Mouse (Mus musculus) gastrocnemius, postnatal 36 days (tissue): ENCODE measurements around the gene Slc4a5. TPM values are rescaled to one million over a fixed set of nuclear protein-coding genes. Genes with fewer than 3 reads are reported as not detected.

ENCODE experiments used
- DNase-seq, 2 experiments: peaks; one replicate each; pipeline ENCODE4 v3.0.0; 2022
- intact Hi-C: fragments of 180-260 bp; cut with DNase I; formaldehyde crosslinking; loops from one replicate; pipeline ENCODE4 v1.15.1; 2025
- long read RNA-seq, 2 experiments: library from polyadenylated mRNA; stranded (forward); transcript quantifications; one replicate each; pipeline ENCODE4 v2.0.0; 2021
- total RNA-seq, 2 experiments: library from RNA; stranded (reverse); gene quantifications; 2 replicates each; pipeline ENCODE4 v1.2.3; 2021

Slc4a5 gene
- total RNA-seq: not detected
- long read RNA-seq, experiment 1: 0 reads
- long read RNA-seq, experiment 2: 0 reads

DNA sequence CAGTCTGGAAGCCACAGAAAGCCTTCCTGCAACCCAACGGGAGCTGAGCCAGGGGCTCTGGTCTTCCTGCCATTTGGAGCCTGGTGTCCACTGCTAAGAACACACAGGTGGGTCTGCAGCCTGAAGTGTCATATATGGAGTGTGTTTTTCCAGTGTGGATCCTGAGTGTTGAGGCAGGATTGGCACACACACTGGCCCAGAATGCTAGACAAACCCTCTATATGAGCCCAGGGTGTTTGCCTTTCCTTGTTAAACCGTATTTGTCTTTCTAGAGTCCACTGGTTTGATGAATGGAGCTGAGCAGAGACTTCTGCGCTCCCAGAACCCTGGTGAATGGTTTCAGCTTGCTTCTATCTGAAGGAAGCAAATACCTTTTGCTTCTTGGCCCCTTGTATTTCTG is at the start of gene Slc4a5:
Gene Slc4a5 (plus strand): TSS at position 15 of the 400 bp plus-strand sequence.
- intact Hi-C loops: no loop called here
- DNase-seq: no peak

- no peak for DNase-seq
- intact Hi-C loops: no loop called here
Observed at GRCm38 (mm10) chr6:83169872-83170271, 49.8 kb upstream of the Slc4a5 start.

DNA sequence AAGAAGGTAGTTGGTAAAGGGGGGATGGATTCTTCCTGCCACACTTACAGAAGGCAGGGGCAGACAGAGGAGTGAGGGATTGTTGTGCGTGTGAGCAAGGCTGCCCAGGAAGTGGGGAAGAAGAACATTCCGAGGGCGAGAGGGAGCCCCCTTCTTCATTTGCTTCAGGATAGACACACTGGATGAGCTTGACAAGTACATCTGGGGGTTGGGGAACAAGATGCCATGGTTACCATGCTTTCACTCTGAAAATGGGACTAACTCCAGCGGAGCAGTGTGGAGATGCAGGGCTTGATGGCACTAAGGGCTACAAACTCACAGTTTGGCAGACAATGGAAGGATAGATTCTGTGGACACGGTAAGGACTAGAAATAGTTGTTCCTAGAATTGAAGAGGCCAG is 48.6 kb upstream of the Slc4a5 start:
- intact Hi-C loops: no loop called here
- DNase-seq: no peak

DNA sequence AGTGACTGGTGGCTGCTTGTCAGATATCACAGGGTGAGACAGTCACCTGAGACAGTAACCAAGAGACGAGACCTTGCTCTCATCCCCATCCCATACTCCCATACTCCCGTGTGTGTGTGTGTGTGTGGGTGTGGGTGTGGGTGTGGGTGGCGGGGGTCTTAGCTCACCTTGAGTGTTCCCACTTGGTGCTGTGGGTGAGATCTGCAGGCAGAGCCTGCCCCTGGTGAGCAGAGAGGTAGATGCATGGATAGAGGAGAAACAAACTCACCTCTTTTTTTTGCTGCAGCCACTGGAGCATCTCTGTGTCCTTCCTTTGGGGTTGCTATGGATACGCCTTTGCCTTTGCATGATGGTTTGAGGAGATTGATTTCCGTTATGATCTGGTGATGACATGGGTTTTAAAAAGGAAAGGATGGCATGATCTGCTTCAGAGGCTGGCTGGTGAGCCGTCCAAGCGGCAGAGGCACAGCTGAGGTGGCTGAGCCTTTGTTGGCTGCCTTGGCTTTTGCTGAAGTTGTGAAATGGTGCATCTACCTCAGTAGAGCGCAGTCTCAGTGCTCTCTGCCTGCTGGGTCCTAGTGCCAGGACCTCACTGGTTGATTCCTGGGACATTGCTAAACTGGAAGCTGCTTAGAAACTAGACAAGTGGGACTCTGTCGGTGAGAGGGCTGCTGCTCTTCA is 47.2 kb upstream of the Slc4a5 start:
- DNase-seq: no peak
- intact Hi-C loops: no loop called here

DNA sequence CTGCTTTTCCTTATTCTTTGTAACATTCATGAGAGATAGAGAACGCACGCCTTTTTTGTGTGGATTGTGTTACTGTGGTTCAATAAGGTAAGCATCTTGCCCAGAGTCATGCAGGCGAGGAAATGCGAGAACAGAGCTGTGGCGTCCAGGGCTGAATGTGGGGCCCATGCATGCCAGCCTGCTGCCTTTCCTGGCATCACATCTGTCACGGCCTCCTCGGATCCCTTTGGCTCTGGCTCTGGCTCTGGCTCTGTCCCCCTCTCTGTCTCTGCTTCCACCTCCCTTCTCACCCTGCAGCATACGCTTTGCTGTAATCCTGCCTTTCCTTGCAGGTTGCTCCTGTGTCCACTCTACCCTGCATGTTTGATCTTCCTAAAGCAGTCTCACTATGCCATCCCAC is 43.6 kb upstream of the Slc4a5 start:
- peak; percentile 34 to 44 for DNase-seq
- intact Hi-C loops: no loop called here

DNA sequence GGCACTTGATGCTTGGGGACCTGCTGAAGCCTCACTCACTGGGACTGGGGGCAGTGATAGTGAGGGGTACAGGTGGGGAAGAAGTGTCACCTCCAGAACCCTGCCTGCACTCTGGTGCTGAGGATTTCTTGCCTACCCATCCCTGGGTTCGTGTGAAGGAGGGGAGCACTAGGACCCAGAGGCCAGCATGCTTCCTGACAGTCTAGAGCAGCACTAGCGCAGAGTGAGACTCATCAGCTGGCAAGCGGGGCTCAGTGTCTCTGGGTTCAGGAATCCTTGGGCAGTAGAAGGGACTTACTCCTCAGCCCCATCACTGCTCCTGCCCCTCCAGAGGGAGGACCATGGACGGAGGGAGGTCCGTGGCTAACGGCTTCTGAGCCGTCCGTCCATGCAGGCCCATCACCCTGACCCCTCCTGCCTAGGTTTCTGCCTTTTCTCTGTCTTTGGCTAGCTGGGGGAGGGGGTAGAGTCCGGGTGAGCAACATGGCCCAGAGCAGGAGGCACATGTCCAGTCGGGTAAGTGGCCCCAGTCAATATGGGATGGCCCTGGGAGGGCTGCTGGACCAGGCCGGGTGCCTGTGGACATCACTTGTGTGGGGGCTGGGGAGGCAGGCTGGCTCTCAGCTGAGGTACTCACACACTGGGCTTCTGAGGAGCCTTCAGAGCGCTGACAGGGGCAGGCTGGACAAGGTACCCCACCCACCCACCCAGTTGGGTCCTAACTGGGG is 40.1 kb upstream of the Slc4a5 start:
- no peak for DNase-seq
- intact Hi-C loops: no loop called here

- intact Hi-C loops: no loop called here
- no peak for DNase-seq
Observed at GRCm38 (mm10) chr6:83180605-83181004, 39.0 kb upstream of the Slc4a5 start.

DNA sequence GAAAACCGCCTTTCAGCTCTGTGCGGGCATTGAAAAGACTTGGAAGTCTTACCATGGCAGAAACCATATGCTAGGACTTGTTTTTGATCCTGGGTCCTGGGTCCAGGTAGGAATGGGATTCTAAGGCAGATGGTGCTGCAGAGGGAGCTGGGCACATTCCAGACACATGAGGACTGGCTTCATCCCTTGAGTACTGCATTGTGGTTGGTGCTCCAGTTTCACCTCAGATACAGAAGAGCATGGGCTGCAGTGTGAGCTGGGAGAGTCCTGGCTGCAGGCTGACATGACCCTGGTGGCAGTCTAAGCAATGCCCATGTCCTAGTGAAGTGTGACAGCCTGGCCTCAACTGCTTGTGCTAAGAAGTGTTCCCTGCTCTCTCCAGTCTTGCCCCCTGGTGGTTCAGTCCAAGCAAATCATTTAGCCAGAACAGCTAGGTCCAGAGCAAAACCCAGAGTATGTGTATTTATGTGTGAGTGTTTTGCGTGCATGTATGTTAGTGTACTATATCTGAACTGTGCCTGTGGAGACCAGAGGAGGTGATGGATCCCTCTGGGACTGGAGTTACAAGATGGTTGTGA is 34.7 kb upstream of the Slc4a5 start:
- intact Hi-C loops: no loop called here
- DNase-seq: no peak

DNA sequence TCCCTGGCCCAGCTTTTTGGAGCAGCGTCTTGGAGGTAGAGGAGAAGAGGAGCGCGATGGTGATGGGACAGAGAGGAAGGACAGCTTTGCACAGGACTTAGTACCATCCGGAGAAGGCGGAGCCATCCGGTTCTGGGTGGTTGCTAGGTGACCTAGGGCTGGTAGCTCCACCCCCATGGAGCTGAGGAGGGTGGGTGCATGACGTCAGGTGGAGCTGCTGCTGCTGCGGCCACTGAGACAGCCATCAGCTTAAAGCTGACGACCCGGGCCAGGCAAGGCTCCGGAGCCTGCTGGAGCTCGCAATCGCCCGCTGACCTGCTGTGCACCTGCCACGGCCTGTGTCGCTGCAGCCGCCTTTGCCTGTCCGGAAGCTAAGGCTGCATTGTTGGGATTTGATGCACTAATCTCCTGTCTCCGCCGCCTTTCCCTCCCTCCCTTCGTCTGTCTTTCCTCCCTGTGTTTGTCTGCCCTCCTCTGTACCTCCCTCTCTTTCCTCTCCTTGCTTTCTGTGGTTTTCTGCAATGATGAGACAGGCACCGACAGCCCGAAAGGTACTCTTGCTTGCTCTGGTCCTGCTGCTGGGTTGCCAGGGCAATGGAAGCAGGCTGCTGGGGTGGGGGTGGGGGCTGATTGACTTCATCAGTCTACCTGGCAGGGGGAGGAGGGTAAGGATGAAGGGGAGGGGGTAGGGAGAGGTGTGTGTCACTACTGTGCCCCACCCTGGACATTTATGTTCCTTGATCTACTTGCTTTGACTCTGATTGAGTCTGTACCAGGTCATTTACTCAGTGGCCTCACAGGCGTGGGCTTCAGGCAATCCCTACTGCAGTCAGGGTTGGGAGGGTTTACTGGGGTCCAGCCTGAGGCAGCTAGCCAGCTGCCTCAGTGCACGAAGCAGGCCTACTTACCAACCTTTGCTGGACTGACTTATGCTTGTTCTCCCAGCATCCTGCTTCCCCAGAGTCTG is 33.5 kb upstream of the Slc4a5 start:
- DNase-seq: peak in 1 of 2 experiments; percentile 28
- intact Hi-C loops: no loop called here

DNA sequence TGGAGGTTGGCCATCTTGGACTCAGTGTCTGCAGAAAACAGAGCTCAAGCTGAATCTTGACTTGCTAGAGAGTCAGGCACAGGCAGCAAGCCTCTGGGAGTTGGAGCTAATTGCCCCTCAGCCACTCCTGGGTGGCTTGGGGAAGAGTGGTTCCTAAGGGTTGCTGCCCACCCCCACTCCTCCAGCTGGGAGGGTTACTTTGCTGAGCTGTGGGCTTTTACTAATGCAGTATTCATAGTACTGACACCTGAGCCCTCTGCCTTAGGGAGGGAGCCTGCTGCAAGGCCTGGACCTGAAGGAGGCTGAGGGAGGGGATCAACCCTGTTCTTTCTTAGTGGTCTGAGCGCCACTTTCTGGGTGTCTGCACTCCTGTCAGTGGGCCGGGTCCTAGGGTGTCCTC is 32.7 kb upstream of the Slc4a5 start:
- DNase-seq: no peak

GRCm38 (mm10) chr6:83193571-83193970 is 26.1 kb upstream of the Slc4a5 start:
- intact Hi-C loops: no loop called here
- no peak for DNase-seq

More for the DNA sequence above, 32.7 kb upstream of the Slc4a5 start:
- intact Hi-C loops: no loop called here

- intact Hi-C loops: no loop called here
- DNase-seq: no peak
Observed at GRCm38 (mm10) chr6:83197345-83198004, 22.2 kb upstream of the Slc4a5 start.

GRCm38 (mm10) chr6:83203320-83203719 is 16.3 kb upstream of the Slc4a5 start:
- intact Hi-C loops: no loop called here
- no peak for DNase-seq

DNA sequence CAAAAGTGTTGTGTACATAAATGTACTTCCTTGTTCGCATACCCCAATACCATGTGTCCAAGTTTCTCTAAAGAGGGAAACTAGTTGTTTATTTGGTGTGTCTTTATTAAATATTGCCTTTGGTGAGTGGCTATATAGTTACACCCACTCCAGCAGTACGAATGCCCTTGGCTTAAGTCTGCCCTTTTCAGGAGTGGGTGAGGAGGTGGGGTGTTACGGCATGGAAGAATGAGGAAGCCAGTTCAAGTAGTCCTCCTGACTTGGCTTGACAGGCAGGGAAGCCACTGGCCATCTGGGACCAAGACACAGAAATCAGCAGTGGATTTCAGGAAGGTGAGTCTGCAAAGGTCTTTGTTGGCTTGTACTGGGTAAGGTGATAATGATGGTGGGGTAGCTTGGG is 13.8 kb upstream of the Slc4a5 start:
- intact Hi-C loops: no loop called here
- DNase-seq: no peak

DNA sequence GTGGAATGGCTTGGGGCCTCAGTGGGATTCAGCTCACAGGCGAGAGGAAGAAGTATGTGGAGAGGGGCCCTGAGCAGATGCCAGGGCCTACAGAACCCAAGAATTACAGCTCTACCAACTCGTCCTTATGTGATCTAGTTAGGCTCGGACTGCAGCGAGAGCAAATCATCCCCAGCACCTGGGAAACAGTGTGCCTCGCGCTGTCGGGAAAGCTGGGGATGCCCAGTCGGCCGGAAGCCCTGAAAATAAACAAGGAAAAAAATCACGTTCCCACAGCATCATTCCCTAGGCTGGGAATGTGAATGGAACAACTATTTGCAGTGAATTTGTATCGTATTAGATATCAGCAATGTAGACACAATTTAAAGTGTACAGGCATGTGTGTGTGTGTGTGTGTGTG is 13.3 kb upstream of the Slc4a5 start:
- intact Hi-C loops: no loop called here
- DNase-seq: no peak

DNA sequence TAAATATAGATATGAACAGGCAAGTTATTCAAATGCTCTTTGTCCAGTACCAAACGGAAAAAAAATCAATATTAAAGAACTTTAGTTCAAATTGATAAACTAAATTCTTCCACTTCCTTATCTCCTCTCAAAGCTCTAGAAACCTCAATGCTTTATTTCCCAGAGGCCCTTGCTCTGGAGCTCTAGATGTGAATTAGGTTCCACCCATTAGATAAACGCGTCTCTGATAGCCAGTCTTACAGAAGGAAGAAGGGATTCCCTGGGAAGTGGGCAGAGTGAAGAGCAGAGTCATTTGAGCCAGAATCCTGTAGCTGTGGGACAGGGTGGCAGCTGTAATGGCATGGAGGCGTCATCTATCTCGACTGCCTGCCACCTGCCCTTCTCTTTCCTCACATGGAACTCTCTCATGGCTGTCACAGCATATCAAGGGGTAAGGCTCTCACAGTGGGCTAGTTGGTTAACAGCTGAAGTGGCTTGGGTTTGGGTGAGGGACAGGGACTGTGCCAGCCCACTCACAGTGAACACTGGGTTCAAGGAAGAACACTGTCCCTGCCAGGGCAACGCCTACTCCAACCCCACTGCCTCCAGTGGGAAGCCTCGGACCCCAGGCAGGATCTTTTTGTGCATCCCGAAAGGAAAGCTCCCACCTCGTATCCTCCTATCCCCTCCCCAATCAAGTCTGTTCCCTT is 12.1 kb upstream of the Slc4a5 start:
- no peak for DNase-seq
- intact Hi-C loops: no loop called here

GRCm38 (mm10) chr6:83208050-83208400 is 11.6 kb upstream of the Slc4a5 start:
- intact Hi-C loops: no loop called here

DNA sequence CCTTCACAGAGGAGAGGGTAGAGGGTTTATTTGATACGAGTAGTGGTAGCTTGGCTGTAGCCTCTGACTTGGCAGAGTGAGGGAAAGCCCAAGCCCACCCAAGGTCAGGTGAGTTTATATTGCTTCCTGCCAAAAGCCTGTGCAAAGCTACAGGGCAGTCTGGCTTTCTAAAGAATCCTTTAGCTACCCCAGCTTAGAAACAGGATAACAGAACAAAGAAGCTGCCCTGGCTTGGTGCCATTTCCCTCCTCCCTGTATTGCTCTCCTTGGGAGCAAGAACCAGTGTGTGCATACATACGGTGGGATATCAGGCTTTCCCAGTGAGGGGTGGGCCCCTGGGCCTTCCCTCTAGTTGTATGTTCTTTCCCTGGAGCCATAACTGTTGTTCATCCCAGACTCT is 9.1 kb upstream of the Slc4a5 start:
- no peak for DNase-seq
- intact Hi-C loops: loop anchor here (5.0 kb wide), 1 partner anchor 67 kb away; no protein-coding TSS in a partner anchor

More at GRCm38 (mm10) chr6:83208050-83208400, 11.6 kb upstream of the Slc4a5 start:
- no peak for DNase-seq

DNA sequence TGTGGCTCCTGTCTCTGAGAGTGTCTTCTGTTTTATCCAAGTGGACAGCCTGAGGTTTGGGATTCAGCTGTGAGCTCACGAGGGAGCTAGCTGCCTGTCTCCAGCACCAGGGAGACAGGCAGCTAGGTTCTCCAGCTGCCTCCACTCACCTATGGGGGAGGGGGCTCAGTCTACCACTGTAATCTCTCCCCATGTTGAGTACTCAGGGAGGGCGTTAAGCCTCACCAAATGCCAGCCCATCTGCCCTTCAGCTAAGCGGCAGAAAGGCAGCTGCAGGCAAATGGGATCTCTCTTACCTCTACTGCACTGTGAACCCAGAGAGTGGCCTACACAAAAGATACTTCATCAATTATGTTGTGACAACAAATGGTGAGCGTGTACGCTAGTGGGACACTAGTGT is 8.1 kb upstream of the Slc4a5 start:
- DNase-seq: no peak
- intact Hi-C loops: loop anchor here (5.0 kb wide), 1 partner anchor 66 kb away; no protein-coding TSS in a partner anchor
